Mouse (Mus musculus) myocyte (in vitro differentiated cells): ENCODE data around the gene 1500015O10Rik. TPM values are rescaled to one million over a fixed set of nuclear protein-coding genes. Genes with fewer than 3 reads are reported as not detected.

ENCODE experiments used
- H3K27me3 ChIP-seq: one replicate; pipeline ENCODE4 v1.6.1; 2011; ENCODE audit not compliant: control insufficient read depth, insufficient read depth, insufficient read length
- H3K36me3 ChIP-seq: one replicate; pipeline ENCODE4 v1.6.1; 2011; ENCODE audit not compliant: control insufficient read depth, insufficient read depth
- H3K4me2 ChIP-seq: one replicate; pipeline ENCODE4 v1.6.1; 2011; ENCODE audit warnings: low read depth, control low read depth
- H3K4me3 ChIP-seq: one replicate; pipeline ENCODE4 v1.5.1; 2011; ENCODE audit warnings: mild to moderate bottlenecking, control low read depth, moderate library complexity
- H3K79me2 ChIP-seq: one replicate; pipeline ENCODE4 v1.6.1; 2011; ENCODE audit not compliant: control insufficient read depth, insufficient read depth
- H3ac ChIP-seq: one replicate; pipeline ENCODE4 v1.6.1; 2011; ENCODE audit not compliant: control insufficient read depth, insufficient read length
- CEBPB ChIP-seq: IDR thresholded peaks from 2 replicates; pipeline ENCODE4 v1.6.1; 2011; ENCODE audit warnings: mild to moderate bottlenecking, moderate library complexity; ENCODE audit not compliant: poor library complexity, insufficient read depth, severe bottlenecking
- E2F4 ChIP-seq: IDR thresholded peaks from one replicate; pipeline ENCODE4 v1.6.1; 2011; ENCODE audit warnings: mild to moderate bottlenecking, control low read depth, moderate library complexity; ENCODE audit not compliant: insufficient read depth
- MAX ChIP-seq: IDR thresholded peaks from one replicate; pipeline ENCODE4 v1.6.1; 2011; ENCODE audit warnings: low read depth, mild to moderate bottlenecking, control low read depth
- MYOD1 ChIP-seq, 3 experiments: IDR thresholded peaks; one replicate each; pipeline ENCODE4 v1.6.1; 2011; ENCODE audit warnings: control low read depth in 2 of 3, low read depth in 2 of 3, mild to moderate bottlenecking in 2 of 3, moderate library complexity in 1 of 3; ENCODE audit not compliant: insufficient read length in 2 of 3, control insufficient read depth in 1 of 3
- MYOG ChIP-seq, 3 experiments: IDR thresholded peaks; one replicate each; pipeline ENCODE4 v1.6.1; 2011; ENCODE audit warnings: control low read depth in 2 of 3, low read depth in 2 of 3, mild to moderate bottlenecking in 2 of 3; ENCODE audit not compliant: insufficient read length in 2 of 3, control insufficient read depth in 1 of 3, insufficient read depth in 1 of 3
- POLR2A ChIP-seq: IDR thresholded peaks from one replicate; pipeline ENCODE4 v1.6.1; 2011; ENCODE audit warnings: low read depth, mild to moderate bottlenecking, control low read depth, moderate library complexity; ENCODE audit not compliant: insufficient read length
- POLR2AphosphoS2 ChIP-seq: IDR thresholded peaks from one replicate; pipeline ENCODE4 v1.6.1; 2011; ENCODE audit warnings: low read depth, control low read depth; ENCODE audit not compliant: insufficient read length
- REST ChIP-seq: IDR thresholded peaks from one replicate; pipeline ENCODE4 v1.6.1; 2011; ENCODE audit warnings: mild to moderate bottlenecking, control low read depth, moderate library complexity; ENCODE audit not compliant: insufficient read depth, insufficient read length
- SRF ChIP-seq: IDR thresholded peaks from one replicate; pipeline ENCODE4 v1.6.1; 2011; ENCODE audit warnings: low read depth; ENCODE audit not compliant: control insufficient read depth, insufficient read length
- TCF12 ChIP-seq: IDR thresholded peaks from one replicate; pipeline ENCODE4 v1.6.1; 2011; ENCODE audit warnings: mild to moderate bottlenecking, control low read depth; ENCODE audit not compliant: poor library complexity, insufficient read depth, severe bottlenecking
- TCF3 ChIP-seq: IDR thresholded peaks from one replicate; pipeline ENCODE4 v1.6.1; 2011; ENCODE audit warnings: low read depth, control low read depth; ENCODE audit not compliant: insufficient read length
- USF1 ChIP-seq: IDR thresholded peaks from one replicate; pipeline ENCODE4 v1.6.1; 2011; ENCODE audit warnings: low read depth, mild to moderate bottlenecking, control low read depth, moderate library complexity
- polyA plus RNA-seq: library from polyadenylated mRNA; unstranded; fragments of >200 nt; fragmentation: generic; extraction: Trizol; gene quantifications from one replicate; pipeline ENCODE4 v1.2.1, GENCODE M21; 2012; ENCODE audit warnings: missing spikeins

1500015O10Rik gene
- polyA plus RNA-seq, 1 experiment, result 7.2 TPM

- no peak overlapping the region for H3K4me3 ChIP-seq
- no peaks in the 10 kb centered on the region for H3K36me3 ChIP-seq
- no peak overlapping the region for H3K4me2 ChIP-seq
- H3K79me2 ChIP-seq, result no peaks in the 10 kb centered on the region
- TF ChIP-seq E2F4, result no peak
- no peak for TF ChIP-seq CEBPB
- no peak for TF ChIP-seq POLR2AphosphoS2
- no peak for TF ChIP-seq REST
- TF ChIP-seq USF1, result no peak
- TF ChIP-seq TCF12, result no peak
- no peak for TF ChIP-seq POLR2A
- TF ChIP-seq MYOD1 (IDR thresholded peaks at IDR 0.05; ENCODE audit: control insufficient read depth in 1 of 3, insufficient read length in 2 of 3, low read depth in 2 of 3), result no peak
- TF ChIP-seq MAX, result no peak
- no peak for TF ChIP-seq MYOG (IDR thresholded peaks at IDR 0.05; ENCODE audit: control insufficient read depth in 1 of 3, insufficient read depth in 1 of 3, insufficient read length in 2 of 3, low read depth in 2 of 3)
- no peak for TF ChIP-seq TCF3
- TF ChIP-seq SRF, result no peak
- H3K27me3 ChIP-seq, result no peaks in the 10 kb centered on the region
- no peak overlapping the region for H3ac ChIP-seq
Observed at GRCm38 (mm10) chr1:43732657-43733056, 2.3 kb downstream of the 1500015O10Rik start.

GRCm38 (mm10) chr1:43737812-43738518, 7.6 kb downstream of the 1500015O10Rik start:
- Histone ChIP-seq H3K36me3 (no peaks in the 10 kb centered on the region), H3K4me3 (no peak overlapping the region)

GRCm38 (mm10) chr1:43738519-43738894, 8.1 kb downstream of the 1500015O10Rik start:
- Histone ChIP-seq H3K4me3 (no peak overlapping the region), H3K4me2 (no peak overlapping the region), H3ac (no peak overlapping the region), H3K36me3 (no peaks in the 10 kb centered on the region), H3K27me3 (no peaks in the 10 kb centered on the region), H3K79me2 (no peaks in the 10 kb centered on the region)
- no peak for TF ChIP-seq USF1
- TF ChIP-seq SRF, result no peak
- TF ChIP-seq TCF12, result no peak
- TF ChIP-seq TCF3, result no peak
- no peak for TF ChIP-seq POLR2A
- no peak for TF ChIP-seq E2F4
- TF ChIP-seq MYOD1 (IDR thresholded peaks at IDR 0.05; ENCODE audit: control insufficient read depth in 1 of 3, insufficient read length in 2 of 3, low read depth in 2 of 3), result no peak
- no peak for TF ChIP-seq POLR2AphosphoS2
- TF ChIP-seq MYOG (IDR thresholded peaks at IDR 0.05; ENCODE audit: control insufficient read depth in 1 of 3, insufficient read depth in 1 of 3, insufficient read length in 2 of 3, low read depth in 2 of 3), result no peak
- TF ChIP-seq MAX, result no peak
- no peak for TF ChIP-seq REST
- no peak for TF ChIP-seq CEBPB

More at GRCm38 (mm10) chr1:43737812-43738518, 7.6 kb downstream of the 1500015O10Rik start:
- no peak for TF ChIP-seq REST
- TF ChIP-seq CEBPB, result peak; percentile 17; the same call in 1 of the 2 replicates
- Histone ChIP-seq H3ac (no peak overlapping the region), H3K4me2 (no peak overlapping the region), H3K27me3 (no peaks in the 10 kb centered on the region), H3K79me2 (no peaks in the 10 kb centered on the region)

- TF ChIP-seq POLR2AphosphoS2, result no peak
- no peak for TF ChIP-seq MAX
- no peak for TF ChIP-seq CEBPB
- no peak for TF ChIP-seq E2F4
- TF ChIP-seq TCF3, result no peak
- TF ChIP-seq MYOD1 (IDR thresholded peaks at IDR 0.05; ENCODE audit: control insufficient read depth in 1 of 3, insufficient read length in 2 of 3, low read depth in 2 of 3), result peak in 1 of 3 experiments; percentile 16
- no peak for TF ChIP-seq SRF
- Histone ChIP-seq H3K27me3 (no peaks in the 10 kb centered on the region), H3ac (no peak overlapping the region), H3K79me2 (no peaks in the 10 kb centered on the region), H3K4me2 (no peak overlapping the region), H3K4me3 (no peak overlapping the region), H3K36me3 (peaks cover 6% of the 10 kb centered on the region)
Observed at GRCm38 (mm10) chr1:43754448-43755312, 24.3 kb downstream of the 1500015O10Rik start.
